Mouse (Mus musculus) MEL (cell line): ENCODE data around the gene Aspscr1. TPM values are rescaled to one million over a fixed set of nuclear protein-coding genes. Genes with fewer than 3 reads are reported as not detected.
A peak's percentile ranks its signal among the peaks of the same experiment; 100 is the strongest.
"Not testable (repeated sequence)": the region's sequence is repeated elsewhere in the genome, so short reads cannot be mapped to it uniquely, and the experiment has no call there.

Experiments used
- DNase-seq: peaks from one replicate; pipeline ENCODE4 v3.0.0; 2011; ENCODE audit warnings: low read depth, low spot score
- H3K27ac ChIP-seq: 2 replicates; pipeline ENCODE4 v1.5.1; 2012; ENCODE audit warnings: low read depth, mild to moderate bottlenecking, control low read depth, low read length, moderate library complexity; ENCODE audit not compliant: control insufficient read depth
- H3K27me3 ChIP-seq, 2 experiments: fragments of 150-350 bp in 1 of 2; sonication (generic) in 1 of 2; 2 replicates each; pipeline ENCODE4 v1.6.1; 2012; ENCODE audit warnings: low read length in 2 of 2, mild to moderate bottlenecking in 2 of 2, improper control_type of control experiment in 1 of 2, moderate library complexity in 1 of 2; ENCODE audit not compliant: insufficient read depth in 2 of 2, control insufficient read depth in 1 of 2
- H3K36me3 ChIP-seq, 2 experiments: 2 replicates each; pipeline ENCODE4 v1.6.1; 2012 to 2014; ENCODE audit warnings: low read length in 2 of 2, improper control_type of control experiment in 1 of 2, inconsistent platforms in 1 of 2, mild to moderate bottlenecking in 1 of 2; ENCODE audit not compliant: insufficient read depth in 2 of 2, control insufficient read depth in 1 of 2
- H3K4me1 ChIP-seq, 2 experiments: fragments of 150-350 bp in 1 of 2; sonication (generic) in 1 of 2; 2 replicates each; pipeline ENCODE4 v1.6.1; 2012; ENCODE audit warnings: low read length in 2 of 2, improper control_type of control experiment in 1 of 2, mild to moderate bottlenecking in 1 of 2; ENCODE audit not compliant: insufficient read depth in 2 of 2, control insufficient read depth in 1 of 2
- H3K4me3 ChIP-seq, 2 experiments: fragments of 150-350 bp in 1 of 2; sonication (generic) in 1 of 2; 2 replicates each; pipeline ENCODE4 v1.5.1; 2012; ENCODE audit warnings: low read depth in 2 of 2, low read length in 2 of 2, mild to moderate bottlenecking in 2 of 2, moderate library complexity in 2 of 2, control low read depth in 1 of 2, improper control_type of control experiment in 1 of 2; ENCODE audit not compliant: control insufficient read depth in 1 of 2, insufficient read depth in 1 of 2
- H3K79me2 ChIP-seq: 2 replicates; pipeline ENCODE4 v1.6.1; 2012; ENCODE audit warnings: mild to moderate bottlenecking, low read length, moderate library complexity; ENCODE audit not compliant: control insufficient read depth, poor library complexity, insufficient read depth
- H3K9ac ChIP-seq: 2 replicates; pipeline ENCODE4 v1.6.1; 2012; ENCODE audit warnings: low read depth, mild to moderate bottlenecking, control low read depth, low read length, moderate library complexity; ENCODE audit not compliant: control insufficient read depth, poor library complexity, severe bottlenecking
- H3K9me3 ChIP-seq: fragments of 150-350 bp; sonication (generic); replicated peaks from 2 replicates; pipeline ENCODE4 v1.6.1; 2012; ENCODE audit warnings: mild to moderate bottlenecking, low read length, improper control_type of control experiment, moderate library complexity; ENCODE audit not compliant: insufficient read depth
- BHLHE40 ChIP-seq: IDR thresholded peaks from 2 replicates; pipeline ENCODE4 v1.6.1; 2012; ENCODE audit warnings: low read depth, mild to moderate bottlenecking, inconsistent platforms, low read length, improper control_type of control experiment, borderline replicate concordance
- CHD1 ChIP-seq: IDR thresholded peaks from 2 replicates; pipeline ENCODE4 v1.6.1; 2012; ENCODE audit warnings: low read depth, mild to moderate bottlenecking, inconsistent platforms, low read length, improper control_type of control experiment
- CHD2 ChIP-seq: IDR thresholded peaks from 2 replicates; pipeline ENCODE4 v1.6.1; 2011; ENCODE audit warnings: low read length, improper control_type of control experiment
- EP300 ChIP-seq, 2 experiments: IDR thresholded peaks; 2 replicates each; pipeline ENCODE4 v1.6.1; 2011; ENCODE audit warnings: improper control_type of control experiment in 2 of 2, low read length in 2 of 2, low read depth in 1 of 2, mild to moderate bottlenecking in 1 of 2
- ETS1 ChIP-seq: IDR thresholded peaks from 2 replicates; pipeline ENCODE4 v1.6.1; 2012; ENCODE audit warnings: low read depth, mild to moderate bottlenecking, inconsistent platforms, low read length, improper control_type of control experiment, moderate library complexity
- GABPA ChIP-seq: IDR thresholded peaks from 2 replicates; pipeline ENCODE4 v1.6.1; 2012; ENCODE audit warnings: low read depth, mild to moderate bottlenecking, inconsistent platforms, low read length, improper control_type of control experiment, moderate library complexity
- GATA1 ChIP-seq: IDR thresholded peaks from 2 replicates; pipeline ENCODE4 v1.6.1; 2011; ENCODE audit warnings: low read depth, low read length, improper control_type of control experiment
- HCFC1 ChIP-seq: IDR thresholded peaks from 2 replicates; pipeline ENCODE4 v1.6.1; 2012; ENCODE audit warnings: low read depth, mild to moderate bottlenecking, inconsistent platforms, low read length, improper control_type of control experiment, moderate library complexity
- KAT2A ChIP-seq: conservative IDR thresholded peaks from 2 replicates; pipeline ENCODE4 v1.6.1; 2012; ENCODE audit warnings: low read depth, low read length, improper control_type of control experiment, inconsistent platforms
- POLR2AphosphoS5 ChIP-seq: IDR thresholded peaks from 2 replicates; pipeline ENCODE4 v1.6.1; 2012; ENCODE audit warnings: low read depth, borderline replicate concordance, mild to moderate bottlenecking, inconsistent platforms, low read length, moderate library complexity, mixed read lengths
- RCOR1 ChIP-seq: IDR thresholded peaks from 2 replicates; pipeline ENCODE4 v1.6.1; 2012; ENCODE audit warnings: low read depth, mild to moderate bottlenecking, inconsistent platforms, low read length, improper control_type of control experiment
- SMC3 ChIP-seq: IDR thresholded peaks from 2 replicates; pipeline ENCODE4 v1.6.1; 2011; ENCODE audit warnings: low read depth, low read length, improper control_type of control experiment
- TAL1 ChIP-seq: IDR thresholded peaks from 2 replicates; pipeline ENCODE4 v1.6.1; 2012; ENCODE audit warnings: mild to moderate bottlenecking, inconsistent platforms, low read length, moderate library complexity, mixed read lengths
- TBP ChIP-seq: IDR thresholded peaks from 2 replicates; pipeline ENCODE4 v1.8.0; 2011; ENCODE audit warnings: low read depth, low read length, improper control_type of control experiment
- TCF12 ChIP-seq: IDR thresholded peaks from 2 replicates; pipeline ENCODE4 v1.6.1; 2014; ENCODE audit warnings: low read depth, mild to moderate bottlenecking, inconsistent platforms, low read length, improper control_type of control experiment, moderate library complexity
- USF2 ChIP-seq, 2 experiments: IDR thresholded peaks; 2 replicates each; pipeline ENCODE4 v1.6.1; 2011 to 2012; ENCODE audit warnings: improper control_type of control experiment in 2 of 2, low read length in 2 of 2, borderline replicate concordance in 1 of 2, inconsistent platforms in 1 of 2, low read depth in 1 of 2, mild to moderate bottlenecking in 1 of 2; ENCODE audit not compliant: insufficient read depth in 1 of 2
- ZC3H11A ChIP-seq: IDR thresholded peaks from 2 replicates; pipeline ENCODE4 v1.6.1; 2012; ENCODE audit warnings: low read depth, mild to moderate bottlenecking, inconsistent platforms, low read length, improper control_type of control experiment
- ZNF384 ChIP-seq: IDR thresholded peaks from 2 replicates; pipeline ENCODE4 v1.6.1; 2012; ENCODE audit warnings: low read depth, mild to moderate bottlenecking, inconsistent platforms, low read length, improper control_type of control experiment
- polyA plus RNA-seq, 2 experiments: library from polyadenylated mRNA; stranded (reverse) in 1 of 2; unstranded in 1 of 2; fragments of >175 nt in 1 of 2; fragments of >200 nt in 1 of 2; gene quantifications; 2 replicates each; pipeline versions ENCODE4 v1.2.1 to v1.2.4; 2012; ENCODE audit warnings: low replicate concordance in 2 of 2, low read depth in 1 of 2; ENCODE audit not compliant: insufficient read length in 2 of 2, insufficient read depth in 1 of 2, missing spikeins in 1 of 2
- total RNA-seq: library from RNA; depleted of rRNA; stranded (reverse); fragments of 300-350 nt; gene quantifications from 2 replicates; pipeline ENCODE4 v1.2.3, GENCODE M21; 2012

The Aspscr1 gene
- total and polyA plus RNA-seq, 3 experiments, result 36.2 to 72.5 TPM; not detected in 1

DNA sequence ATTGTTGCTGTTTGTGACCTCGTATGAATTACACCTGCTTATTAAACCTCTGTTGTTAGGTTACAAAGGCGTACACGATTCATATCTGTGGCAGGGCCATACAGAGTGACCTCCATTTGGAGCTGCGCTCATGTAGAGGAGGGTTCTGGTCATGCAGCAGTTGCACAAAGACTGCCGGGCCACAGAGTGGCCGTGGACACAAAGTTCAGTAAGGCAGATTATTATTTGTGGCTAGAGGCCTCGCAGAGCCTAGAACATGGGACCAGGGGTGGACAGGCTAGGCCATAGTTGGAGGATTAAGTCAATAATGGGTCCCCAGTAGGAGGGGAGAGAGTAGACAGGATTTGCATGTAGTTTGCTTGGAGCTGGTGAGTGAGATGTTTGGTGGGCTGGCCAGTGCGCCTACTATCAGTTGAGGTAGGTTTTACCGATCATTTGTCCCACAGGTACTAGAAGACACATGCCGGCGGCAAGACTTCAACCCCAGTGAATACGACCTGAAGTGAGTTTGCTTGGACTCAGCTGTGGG is 885 bp downstream of the Aspscr1 start:
- peaks cover 0 to 11% of the 10 kb centered on the region in 2 experiments; a peak in 2 of 4 replicates for H3K36me3 ChIP-seq
- no peaks in the 10 kb centered on the region for H3K9me3 ChIP-seq
- H3K79me2 ChIP-seq, result peaks cover 5% of the 10 kb centered on the region; the same call in 1 of the 2 replicates
- DNase-seq, result no peak
- peak overlapping the region; percentile 80 for H3K9ac ChIP-seq
- H3K4me1 ChIP-seq, result peaks cover 0 to 11% of the 10 kb centered on the region in 2 experiments; a peak in 2 of 4 replicates
- TF ChIP-seq KAT2A (no peak), GATA1 (no peak), ETS1 (0 out of 2 replicates have a peak, but pooled peaks have one; percentile 7), TAL1 (no peak), ZC3H11A (no peak), HCFC1 (no peak), USF2 (IDR thresholded peaks at IDR 0.05; ENCODE audit: borderline replicate concordance in 1 of 2, insufficient read depth in 1 of 2, low read depth in 1 of 2, low read length in 2 of 2) (no peak), CHD1 (0 out of 2 replicates have a peak, but pooled peaks have one; percentile 12)
- H3K27me3 ChIP-seq, result no peaks in the 10 kb centered on the region
- H3K4me3 ChIP-seq, result peak overlapping the region; percentile 68 to 70
- H3K27ac ChIP-seq, result peak overlapping the region; percentile 70

DNA sequence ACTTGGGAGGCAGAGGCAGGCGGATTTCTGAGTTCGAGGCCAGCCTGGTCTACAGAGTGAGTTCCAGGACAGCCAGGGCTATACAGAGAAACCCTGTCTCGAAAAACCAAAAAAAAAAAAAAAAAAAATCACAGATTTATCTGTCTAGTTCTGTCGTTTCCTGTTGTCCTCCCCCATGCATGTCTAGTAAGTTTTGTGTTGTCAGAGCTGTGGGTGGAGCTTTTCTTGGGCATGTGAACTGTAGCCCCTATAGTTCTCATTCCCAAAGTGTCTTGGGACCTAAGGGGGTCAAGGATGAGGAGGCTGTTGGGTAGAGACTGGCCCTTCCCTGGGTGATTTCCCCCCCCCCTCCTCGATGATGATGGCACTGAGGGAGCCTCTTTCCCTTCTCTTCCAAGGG is 3.1 kb downstream of the Aspscr1 start:
- not testable (repeated sequence) for H3K79me2 ChIP-seq, H3K27ac ChIP-seq, DNase-seq, H3K4me3 ChIP-seq, H3K9ac ChIP-seq, H3K27me3 ChIP-seq, H3K9me3 ChIP-seq
- Histone ChIP-seq H3K4me1 (peaks cover 0 to 11% of the 10 kb centered on the region in 2 experiments; a peak in 2 of 4 replicates), H3K36me3 (peaks cover 2 to 11% of the 10 kb centered on the region in 2 experiments; a peak in 3 of 4 replicates)
- TF ChIP-seq ZNF384, result peak; percentile 60
- TF ChIP-seq, all 39 proteins: peak for 1; not testable (repeated sequence) for 38

DNA sequence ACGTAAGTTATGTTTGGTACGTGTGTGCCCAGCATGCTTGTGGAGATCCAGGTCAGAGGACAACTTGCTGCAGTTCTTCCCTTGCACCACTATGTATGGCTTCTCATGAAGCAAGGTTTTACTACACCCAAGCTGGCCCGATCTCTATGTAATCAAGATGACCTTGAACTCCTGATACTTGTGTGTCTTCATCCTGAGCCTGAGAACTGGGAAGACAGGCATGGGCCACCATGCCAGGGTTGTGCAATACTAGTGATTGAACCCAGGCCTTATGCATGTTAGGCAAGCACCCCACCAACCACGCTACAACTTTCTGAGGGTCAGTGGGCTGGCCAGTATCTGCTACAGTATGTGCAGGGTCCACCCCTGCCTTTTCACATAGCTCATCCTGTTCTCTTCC is 4.2 kb downstream of the Aspscr1 start:
- Histone ChIP-seq H3K36me3 (peaks cover 2 to 11% of the 10 kb centered on the region in 2 experiments; a peak in 3 of 4 replicates), H3K27me3 (no peaks in the 10 kb centered on the region), H3K4me3 (no peak overlapping the region), H3K79me2 (peaks cover 5% of the 10 kb centered on the region; the same call in 1 of the 2 replicates), H3K4me1 (peaks cover 0 to 11% of the 10 kb centered on the region in 2 experiments; a peak in 2 of 4 replicates), H3K9me3 (no peaks in the 10 kb centered on the region), H3K27ac (no peak overlapping the region), H3K9ac (no peak overlapping the region)
- DNase-seq, result no peak
- no peak for TF ChIP-seq BHLHE40
- no peak for TF ChIP-seq POLR2AphosphoS5
- TF ChIP-seq TBP, result no peak
- TF ChIP-seq EP300 (IDR thresholded peaks at IDR 0.05; ENCODE audit: low read depth in 1 of 2, low read length in 2 of 2), result no peak
- no peak for TF ChIP-seq SMC3
- TF ChIP-seq CHD2, result no peak
- TF ChIP-seq GABPA, result no peak
- no peak for TF ChIP-seq RCOR1
- no peak for TF ChIP-seq TCF12
- TF ChIP-seq USF2 (IDR thresholded peaks at IDR 0.05; ENCODE audit: borderline replicate concordance in 1 of 2, insufficient read depth in 1 of 2, low read depth in 1 of 2, low read length in 2 of 2), result no peak
